In genomic region chr16:32688770-32689169, GRCm38 (mm10) we compare ENCODE assay signal across 13 mouse cellular contexts. TPM values are rescaled to one million over a fixed set of nuclear protein-coding genes. Genes with fewer than 3 reads are reported as not detected.
DNase-seq lines count a peak whose midpoint lies in the region; ATAC-seq and TF ChIP-seq lines count a peak whose summit lies in the region.
"Had no signal": no experiment of that assay in that cellular context is flagged by ENCODE, and none has a peak within 500 bp of the region (broad histone marks: within the 10 kb centered on the region; RNA-seq: fewer than 3 reads in every experiment).

No protein-coding gene starts in this region.

- no peaks in the 10 kb centered on the region for H3K4me1 ChIP-seq in intestine, embryonic 16.5 days (ENCODE audit: control insufficient read depth, insufficient read depth, low read length)
- no peaks in the 10 kb centered on the region; the same call in 1 of the 2 replicates for H3K4me1 ChIP-seq in stomach, embryonic 15.5 days
- H3K4me1 ChIP-seq in kidney, embryonic 15.5 days: peaks cover 6% of the 10 kb centered on the region; the same call in 1 of the 2 replicates
- H3K4me1 ChIP-seq: limb, embryonic 12.5 days had no signal

- H3K27ac ChIP-seq in layer of hippocampus, adult 2 months: peak overlapping the region; percentile 83
- no peak overlapping the region for H3K27ac ChIP-seq in intestine, embryonic 16.5 days (ENCODE audit: low read length)
- no peak overlapping the region for H3K27ac ChIP-seq in stomach, embryonic 15.5 days
- no peak overlapping the region for H3K27ac ChIP-seq in kidney, embryonic 15.5 days
- H3K27ac ChIP-seq: hindbrain, postnatal 0 days; limb, embryonic 12.5 days had no signal

- TF ChIP-seq CTCF in layer of hippocampus, adult 2 months (conservative IDR thresholded peaks at IDR 0.05): no peak

- DNase-seq in layer of hippocampus, adult 2 months (ENCODE audit: low spot score in 2 of 2): peak; percentile 37 to 55
- DNase-seq in layer of hippocampus, postnatal 10 days (ENCODE audit: low spot score in 2 of 2): no peak
- DNase-seq in adrenal gland, postnatal 36 days: peak; percentile 61 to 71
- no peak for DNase-seq in thymus, postnatal 4 days
- DNase-seq: cerebellum, adult 11-12 months had no signal

- H3K4me3 ChIP-seq in layer of hippocampus, adult 2 months: no peak overlapping the region
- no peak overlapping the region for H3K4me3 ChIP-seq in intestine, embryonic 16.5 days (ENCODE audit: low read length)
- H3K4me3 ChIP-seq in stomach, embryonic 15.5 days (replicated peaks): no peak overlapping the region
- H3K4me3 ChIP-seq in kidney, embryonic 15.5 days (replicated peaks): no peak overlapping the region
- H3K4me3 ChIP-seq: limb, embryonic 12.5 days had no signal

- H3K36me3 ChIP-seq in intestine, embryonic 16.5 days (ENCODE audit: control insufficient read depth, insufficient read depth, low read length): no peaks in the 10 kb centered on the region
- no peaks in the 10 kb centered on the region for H3K36me3 ChIP-seq in stomach, embryonic 15.5 days
- no peaks in the 10 kb centered on the region for H3K36me3 ChIP-seq in kidney, embryonic 15.5 days
- H3K36me3 ChIP-seq: limb, embryonic 12.5 days had no signal

- no peaks in the 10 kb centered on the region for H3K9me3 ChIP-seq in intestine, embryonic 16.5 days (ENCODE audit: control insufficient read depth, low read length)
- no peaks in the 10 kb centered on the region for H3K9me3 ChIP-seq in stomach, embryonic 15.5 days
- H3K9me3 ChIP-seq in kidney, embryonic 15.5 days (replicated peaks): no peaks in the 10 kb centered on the region
- H3K9me3 ChIP-seq: limb, embryonic 12.5 days had no signal

- H3K9ac ChIP-seq in intestine, embryonic 16.5 days (ENCODE audit: low read depth, low read length): no peak overlapping the region
- no peak overlapping the region for H3K9ac ChIP-seq in stomach, embryonic 15.5 days
- H3K9ac ChIP-seq in kidney, embryonic 15.5 days: no peak overlapping the region
- H3K9ac ChIP-seq: limb, embryonic 12.5 days had no signal

- H3K4me2 ChIP-seq in intestine, embryonic 16.5 days (ENCODE audit: low read depth, low read length): no peak overlapping the region
- no peak overlapping the region for H3K4me2 ChIP-seq in stomach, embryonic 15.5 days
- H3K4me2 ChIP-seq in kidney, embryonic 15.5 days: no peak overlapping the region
- H3K4me2 ChIP-seq: limb, embryonic 12.5 days had no signal

- no peaks in the 10 kb centered on the region for H3K27me3 ChIP-seq in intestine, embryonic 16.5 days (replicated peaks; ENCODE audit: control insufficient read depth, insufficient read depth, low read length)
- no peaks in the 10 kb centered on the region for H3K27me3 ChIP-seq in stomach, embryonic 15.5 days (replicated peaks)
- H3K27me3 ChIP-seq in kidney, embryonic 15.5 days: no peaks in the 10 kb centered on the region
- H3K27me3 ChIP-seq: limb, embryonic 12.5 days had no signal

- WGBS in intestine, embryonic 16.5 days: 41% methylated on average over 4 of the region's 4 CpGs
- WGBS in stomach, embryonic 15.5 days: 37% methylated on average over 4 of the region's 4 CpGs
- 61% methylated on average over 4 of the region's 4 CpGs for WGBS in kidney, embryonic 15.5 days

- peak; percentile 61; the same call in 1 of the 2 replicates for ATAC-seq in intestine, embryonic 16.5 days
- peak; percentile 65; the same call in 1 of the 2 replicates for ATAC-seq in stomach, embryonic 15.5 days (ENCODE audit: insufficient read depth, low FRiP score, low read depth)
- no peak for ATAC-seq in kidney, embryonic 15.5 days (replicated peaks; ENCODE audit: low FRiP score)

RNA-seq across cellular contexts. Expression of gene Tnk2, which starts 45.1 kb away (rescaled TPM):
- total RNA-seq in layer of hippocampus, adult 2 months (2021): 100 to 1,000 TPM; 210 to 212 TPM
- total RNA-seq in layer of hippocampus, postnatal 10 days (2021): 100 to 1,000 TPM; 114 to 128 TPM
- 10 to 100 TPM; 31.1 to 36.4 TPM for total RNA-seq in adrenal gland, postnatal 36 days (2021)
- 7.5 and 7.7 TPM in 2 replicates for polyA plus RNA-seq in intestine, embryonic 16.5 days (2015; fragmentation: Nextera tagmentation; extraction: Ambion mirVana)
- polyA plus RNA-seq in stomach, embryonic 15.5 days (2015; fragmentation: Nextera tagmentation; extraction: Ambion mirVana): 12.0 and 14.9 TPM in 2 replicates
- polyA plus RNA-seq in kidney, embryonic 15.5 days (2015; fragmentation: Nextera tagmentation; extraction: Ambion mirVana): 9.3 and 12.4 TPM in 2 replicates

RNA-seq across cellular contexts. Expression of gene Muc4, which starts 46.9 kb away (rescaled TPM):
- not detected for total RNA-seq in layer of hippocampus, adult 2 months (2021)
- not detected for total RNA-seq in layer of hippocampus, postnatal 10 days (2021)
- not detected for total RNA-seq in adrenal gland, postnatal 36 days (2021)
- polyA plus RNA-seq in intestine, embryonic 16.5 days (2015; fragmentation: Nextera tagmentation; extraction: Ambion mirVana): 1.3 and 2.4 TPM in 2 replicates
- 6.4 and 7.3 TPM in 2 replicates for polyA plus RNA-seq in stomach, embryonic 15.5 days (2015; fragmentation: Nextera tagmentation; extraction: Ambion mirVana)
- 0.06 and 0.25 TPM in 2 replicates for polyA plus RNA-seq in kidney, embryonic 15.5 days (2015; fragmentation: Nextera tagmentation; extraction: Ambion mirVana)
- total RNA-seq: hindbrain, postnatal 0 days; megakaryocyte-erythroid progenitor cell, adult 5-6 weeks had no signal
- polyA plus RNA-seq: forebrain, embryonic 16.5 days; heart, embryonic 14.5 days; hindbrain, postnatal 0 days; limb, embryonic 12.5 days had no signal

Comparison
In these comparisons a context has a peak if more than half of its experiments do, and no peak if none do; other contexts are left out.
1. DNase-seq: peak in layer of hippocampus, adult 2 months (2 of 2) and adrenal gland, postnatal 36 days (2 of 2); none in layer of hippocampus, postnatal 10 days (0 of 2) and thymus, postnatal 4 days (single experiment).